Mouse (Mus musculus): ENCODE measurements around the gene B3galt4.

- no peak for TF ChIP-seq GATA1 (IDR thresholded peaks at IDR 0.05; ENCODE audit: low read length)
- no peak for TF ChIP-seq TAL1 (IDR thresholded peaks at IDR 0.05; ENCODE audit: low read length)
These were observed 20.8 kb downstream of the B3galt4 start for GRCm38 (mm10) chr17:33930280-33931158.

Measured in erythroblast, embryonic 14.5 days (primary cell).